Mouse (Mus musculus) stomach, postnatal 0 days (tissue): ENCODE data around the gene Cnst. TPM values are rescaled to one million over a fixed set of nuclear protein-coding genes. Genes with fewer than 3 reads are reported as not detected.
A peak's percentile ranks its signal among the peaks of the same experiment; 100 is the strongest.

Experiments used
- ATAC-seq: fragments of 200-750 bp; cut with Nextera tagmentation; 2 replicates; pipeline ENCODE4 v1.8.0; 2017; ENCODE audit not compliant: low FRiP score, low TSS enrichment
- DNase-seq: peaks from one replicate; pipeline ENCODE4 v3.0.0-alpha.2; 2016; ENCODE audit warnings: low spot score
- H3K27ac ChIP-seq: fragments of 300-500 bp; sonication (generic); replicated peaks from 2 replicates; pipeline ENCODE4 v1.5.1; 2014; ENCODE audit warnings: mild to moderate bottlenecking, control low read depth
- H3K27me3 ChIP-seq: fragments of 300-500 bp; sonication (generic); 2 replicates; pipeline ENCODE4 v1.6.1; 2014; ENCODE audit warnings: low read length; ENCODE audit not compliant: control insufficient read depth, insufficient read depth
- H3K36me3 ChIP-seq: fragments of 300-500 bp; sonication (generic); 2 replicates; pipeline ENCODE4 v1.6.1; 2014; ENCODE audit warnings: low read length, mixed read lengths; ENCODE audit not compliant: control insufficient read depth, insufficient read depth
- H3K4me1 ChIP-seq: fragments of 300-500 bp; sonication (generic); replicated peaks from 2 replicates; pipeline ENCODE4 v1.6.1; 2014; ENCODE audit warnings: antibody characterized with exemption; ENCODE audit not compliant: control insufficient read depth, insufficient read depth
- H3K4me2 ChIP-seq: fragments of 300-500 bp; sonication (generic); replicated peaks from 2 replicates; pipeline ENCODE4 v1.6.1; 2014; ENCODE audit warnings: low read depth, mild to moderate bottlenecking, control low read depth, moderate library complexity
- H3K4me3 ChIP-seq: fragments of 300-500 bp; sonication (generic); 2 replicates; pipeline ENCODE4 v1.5.1; 2014; ENCODE audit warnings: low read depth, low read length, control low read depth
- H3K9ac ChIP-seq: fragments of 300-500 bp; sonication (generic); 2 replicates; pipeline ENCODE4 v1.6.1; 2014; ENCODE audit warnings: mild to moderate bottlenecking, low read length, control low read depth, mixed read lengths
- H3K9me3 ChIP-seq: fragments of 300-500 bp; sonication (generic); 2 replicates; pipeline ENCODE4 v1.6.1; 2016; ENCODE audit warnings: low read length; ENCODE audit not compliant: control insufficient read depth
- CTCF ChIP-seq: IDR thresholded peaks from 2 replicates; pipeline ENCODE4 v1.5.1; 2016; ENCODE audit warnings: antibody characterized with exemption, low read depth, mild to moderate bottlenecking, moderate library complexity
- EP300 ChIP-seq: optimal IDR thresholded peaks from 2 replicates; pipeline ENCODE3; 2016; ENCODE audit warnings: antibody characterized with exemption
- WGBS: fragments of 180-500 bp; shearing (Covaris S2); extraction: QIAGEN DNeasy Blood & Tissue Kit; methylation state at CpG from one replicate; pipeline ENCODE4 v1.1.7; 2014; 5-methylcytosine and 5-hydroxymethylcytosine counted together
- polyA plus RNA-seq: library from polyadenylated mRNA; unstranded; fragments of >200 nt; fragmentation: Nextera tagmentation; extraction: Ambion mirVana; gene quantifications from 2 replicates; pipeline ENCODE4 v1.2.1, GENCODE M21; 2015

The Cnst gene
- polyA plus RNA-seq, 1 experiment from 2014 or later, result 8.8 TPM

GRCm38 (mm10) chr1:179541502-179541901, 4.7 kb upstream of the Cnst start:
- Histone ChIP-seq H3K27me3 (no peaks in the 10 kb centered on the region), H3K4me3 (no peak overlapping the region), H3K36me3 (peaks cover 9% of the 10 kb centered on the region), H3K9ac (no peak overlapping the region), H3K9me3 (no peaks in the 10 kb centered on the region), H3K4me1 (0 out of 2 replicates have a peak, but pooled peaks cover 3% of the 10 kb centered on the region), H3K4me2 (no peak overlapping the region), H3K27ac (no peak overlapping the region)
- TF ChIP-seq EP300 (no peak), CTCF (peak; percentile 60)
- 63% methylated on average over 3 of the region's 3 CpGs for WGBS
- DNase-seq (no peak), ATAC-seq (no peak)

DNA sequence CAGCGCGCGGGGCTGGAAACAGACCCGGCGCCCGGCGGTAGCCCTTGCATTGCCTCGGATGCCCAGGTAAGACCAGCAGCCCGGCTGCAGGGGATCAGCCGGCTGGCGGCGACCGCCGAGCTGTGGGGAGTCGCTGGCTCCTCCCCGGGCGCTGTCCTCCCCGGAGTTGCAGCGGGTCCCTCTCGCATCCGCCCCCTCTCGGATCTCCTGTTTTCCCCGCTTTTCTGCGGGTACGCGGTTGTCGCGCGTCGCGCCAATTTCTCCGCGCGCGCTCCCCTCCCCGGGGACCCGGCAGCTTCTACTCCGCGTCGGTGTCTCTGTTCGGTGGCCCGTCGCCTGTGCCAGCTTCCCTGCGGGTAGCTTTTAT, 364 bp downstream of the Cnst start:
- Histone ChIP-seq H3K27ac (peak overlapping the region; percentile 92), H3K36me3 (no peaks in the 10 kb centered on the region), H3K4me2 (peak overlapping the region; percentile 69), H3K9ac (peak overlapping the region; percentile 84), H3K4me1 (0 out of 2 replicates have a peak, but pooled peaks cover 6% of the 10 kb centered on the region), H3K9me3 (no peaks in the 10 kb centered on the region), H3K27me3 (no peaks in the 10 kb centered on the region), H3K4me3 (peak overlapping the region; percentile 82)
- no peak for DNase-seq
- peak; percentile 66; the same call in 1 of the 2 replicates for ATAC-seq
- TF ChIP-seq CTCF (peak; percentile 20; the same call in 1 of the 2 replicates), EP300 (no peak)
- under 1% methylated on average over 36 of the region's 44 CpGs for WGBS

DNA sequence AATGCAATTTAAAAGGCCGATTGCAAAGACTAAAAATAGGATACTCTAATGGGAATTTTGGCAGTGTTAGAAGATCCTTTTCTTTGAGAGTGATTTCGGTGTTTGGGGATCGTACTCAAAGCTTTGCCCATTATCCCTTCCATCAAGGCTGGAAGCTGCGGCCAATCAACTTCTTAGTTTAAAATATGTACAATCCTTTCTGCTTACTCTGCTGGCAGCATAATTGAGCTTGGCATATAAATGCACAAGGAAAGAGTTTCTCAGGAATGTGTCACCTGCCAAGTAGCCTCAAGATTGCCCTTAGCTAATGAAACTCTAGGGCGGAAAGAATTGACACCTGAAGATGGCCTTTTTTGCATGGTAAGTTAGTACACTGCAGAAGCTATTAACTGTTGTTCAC, 1.0 kb downstream of the Cnst start:
- Histone ChIP-seq H3K27me3 (no peaks in the 10 kb centered on the region), H3K4me2 (peak overlapping the region; percentile 69), H3K27ac (peak overlapping the region; percentile 46; the same call in 1 of the 2 replicates), H3K9ac (peak overlapping the region; percentile 84), H3K36me3 (no peaks in the 10 kb centered on the region), H3K9me3 (no peaks in the 10 kb centered on the region), H3K4me3 (peak overlapping the region; percentile 82), H3K4me1 (0 out of 2 replicates have a peak, but pooled peaks cover 6% of the 10 kb centered on the region)
- no peak for DNase-seq
- TF ChIP-seq EP300 (no peak), CTCF (no peak)
- no peak for ATAC-seq
- WGBS, result 3% methylated on average over 5 of the region's 5 CpGs

DNA sequence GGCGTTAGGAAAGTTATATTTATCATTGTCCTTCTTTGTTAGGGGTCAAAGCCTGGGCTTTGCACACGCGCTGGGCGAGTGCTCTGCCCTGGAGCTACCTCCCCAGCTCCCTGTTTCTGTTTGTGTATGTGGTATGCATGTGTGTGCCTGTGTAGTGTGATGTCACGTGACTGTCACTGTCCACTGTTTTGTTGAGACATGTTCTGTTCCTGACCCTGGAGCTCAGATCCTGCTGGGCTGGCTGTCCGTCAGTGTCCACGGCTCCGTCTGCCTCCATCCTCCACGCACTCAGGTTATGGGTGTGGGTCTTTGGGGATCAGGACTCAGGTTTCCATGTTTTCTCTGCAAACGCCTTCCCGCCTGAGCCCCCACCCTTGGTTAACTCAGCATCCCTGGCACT, 2.0 kb downstream of the Cnst start:
- DNase-seq, result no peak
- H3K4me2 ChIP-seq, result peak overlapping the region; percentile 31; the same call in 1 of the 2 replicates

DNA sequence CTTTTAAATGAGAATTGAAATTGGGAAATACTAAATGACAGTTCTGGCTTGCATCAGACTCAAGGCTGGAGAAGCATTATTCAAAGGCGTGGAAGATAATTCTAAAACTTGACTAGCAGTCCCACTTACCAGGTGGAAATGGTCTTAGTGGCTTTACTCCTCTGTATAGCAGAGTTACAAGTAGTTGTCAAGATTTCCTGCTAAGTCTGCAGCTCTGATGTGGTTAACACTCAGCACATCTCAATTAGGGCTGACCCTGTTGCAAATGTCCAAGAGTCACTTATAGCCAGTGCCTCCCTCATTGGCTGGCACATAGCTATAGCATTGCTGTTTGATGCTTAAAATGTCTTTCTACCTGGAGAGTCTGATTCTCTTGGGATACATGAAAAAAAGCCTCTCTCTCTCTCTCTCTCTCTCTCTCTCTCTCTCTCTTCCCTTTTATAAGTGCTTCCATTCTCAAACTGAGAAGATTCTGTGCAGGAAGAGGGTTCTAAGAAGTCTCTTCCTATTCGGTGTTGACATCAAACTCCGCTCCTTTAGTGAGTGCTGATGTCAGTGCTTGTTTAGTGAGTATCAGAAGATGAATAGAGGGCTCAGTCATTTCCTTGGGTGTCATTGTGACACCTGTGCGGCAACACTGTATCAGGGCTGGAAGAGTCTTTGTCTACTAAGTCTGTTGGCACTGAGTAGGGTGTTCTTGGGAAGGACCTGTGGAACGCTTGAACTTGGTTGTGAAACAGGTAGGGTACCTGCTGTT, 3.0 kb downstream of the Cnst start:
- no peak overlapping the region for H3K4me3 ChIP-seq
- DNase-seq (no peak), ATAC-seq (no peak)
- no peak overlapping the region for H3K27ac ChIP-seq
- TF ChIP-seq EP300 (no peak), CTCF (no peak)
- no peaks in the 10 kb centered on the region for H3K9me3 ChIP-seq
- H3K9ac ChIP-seq, result no peak overlapping the region
- H3K27me3 ChIP-seq, result no peaks in the 10 kb centered on the region
- H3K4me2 ChIP-seq, result no peak overlapping the region
- no peaks in the 10 kb centered on the region for H3K36me3 ChIP-seq
- 0 out of 2 replicates have a peak, but pooled peaks cover 10% of the 10 kb centered on the region for H3K4me1 ChIP-seq
- WGBS, result 79% methylated on average over 5 of the region's 5 CpGs

More for the DNA sequence above, 2.0 kb downstream of the Cnst start:
- Histone ChIP-seq H3K9ac (no peak overlapping the region), H3K27ac (no peak overlapping the region), H3K27me3 (no peaks in the 10 kb centered on the region), H3K36me3 (no peaks in the 10 kb centered on the region), H3K9me3 (no peaks in the 10 kb centered on the region), H3K4me3 (no peak overlapping the region; the same call in 1 of the 2 replicates), H3K4me1 (0 out of 2 replicates have a peak, but pooled peaks cover 6% of the 10 kb centered on the region)
- TF ChIP-seq CTCF, result no peak
- TF ChIP-seq EP300, result no peak
- no peak for ATAC-seq
- WGBS, result 52% methylated on average over 11 of the region's 11 CpGs

- ATAC-seq (no peak), DNase-seq (no peak)
- Histone ChIP-seq H3K4me3 (no peak overlapping the region), H3K9ac (no peak overlapping the region), H3K27me3 (no peaks in the 10 kb centered on the region), H3K36me3 (no peaks in the 10 kb centered on the region), H3K4me1 (0 out of 2 replicates have a peak, but pooled peaks cover 6% of the 10 kb centered on the region), H3K9me3 (no peaks in the 10 kb centered on the region), H3K4me2 (no peak overlapping the region), H3K27ac (no peak overlapping the region)
- 73% methylated on average over 3 of the region's 3 CpGs for WGBS
- TF ChIP-seq CTCF (no peak), EP300 (no peak)
These were observed 5.2 kb downstream of the Cnst start for GRCm38 (mm10) chr1:179551336-179551735.
